Mouse (Mus musculus) heart, adult 18-20 months (tissue): ENCODE results near the gene B3gnt4. TPM values are rescaled to one million over a fixed set of nuclear protein-coding genes. Genes with fewer than 3 reads are reported as not detected.
"Not testable (repeated sequence)": the region's sequence is repeated elsewhere in the genome, so short reads cannot be mapped to it uniquely, and the experiment has no call there.

Experiments used
- DNase-seq, 2 experiments: peaks; one replicate each; pipeline ENCODE4 v3.0.0; 2021 to 2022; ENCODE audit warnings: mixed read lengths in 1 of 2
- long read RNA-seq, 2 experiments: library from polyadenylated mRNA; stranded (forward); transcript quantifications; one replicate each; pipeline ENCODE4 v2.0.0; 2021
- total RNA-seq, 2 experiments: library from RNA; stranded (reverse); gene quantifications; 2 replicates each; pipeline ENCODE4 v1.2.3; 2021

The B3gnt4 gene
- not detected for total RNA-seq
- long read RNA-seq, experiment 1: 0 reads
- long read RNA-seq, experiment 2: 0 reads

- no peak for DNase-seq
Observed at GRCm38 (mm10) chr5:123510160-123510559, at the start of gene B3gnt4. Gene B3gnt4, plus strand, starts transcription at chr5:123510460.

GRCm38 (mm10) chr5:123461420-123461819 lies 48.8 kb upstream of the B3gnt4 start:
- no peak for DNase-seq

GRCm38 (mm10) chr5:123464638-123465037 lies 45.6 kb upstream of the B3gnt4 start:
- DNase-seq: no peak

GRCm38 (mm10) chr5:123470784-123471400 lies 39.4 kb upstream of the B3gnt4 start:
- DNase-seq: no peak

GRCm38 (mm10) chr5:123473817-123474216 lies 36.4 kb upstream of the B3gnt4 start:
- no peak for DNase-seq

GRCm38 (mm10) chr5:123487659-123488395 lies 22.4 kb upstream of the B3gnt4 start:
- no peak for DNase-seq

- DNase-seq: no peak
Observed at GRCm38 (mm10) chr5:123489112-123489785, 21.0 kb upstream of the B3gnt4 start, which contains the start of the genes Lrrc43 and Il31. Gene Lrrc43, plus strand, starts transcription at chr5:123489305. Gene Il31, minus strand, starts transcription at chr5:123489489.

- DNase-seq: peak; percentile 57 to 80
Observed at GRCm38 (mm10) chr5:123489935-123490334, 20.3 kb upstream of the B3gnt4 start.

- DNase-seq: peak; percentile 26 to 30
Observed at GRCm38 (mm10) chr5:123499717-123500116, 10.5 kb upstream of the B3gnt4 start.

- no peak for DNase-seq
Observed at GRCm38 (mm10) chr5:123501973-123502372, 8.3 kb upstream of the B3gnt4 start.

GRCm38 (mm10) chr5:123507936-123508723 lies 2.1 kb upstream of the B3gnt4 start:
- DNase-seq: peak; percentile 79 to 83

- DNase-seq: no peak
Observed at GRCm38 (mm10) chr5:123508921-123509320, 1.3 kb upstream of the B3gnt4 start.

- not testable (repeated sequence) for DNase-seq
Observed at GRCm38 (mm10) chr5:123511426-123511825, 1.2 kb downstream of the B3gnt4 start.

- DNase-seq: no peak
Observed at GRCm38 (mm10) chr5:123512102-123512501, 1.8 kb downstream of the B3gnt4 start.

GRCm38 (mm10) chr5:123514871-123515270 lies 4.6 kb downstream of the B3gnt4 start:
- no peak for DNase-seq

GRCm38 (mm10) chr5:123520666-123521065 lies 10.4 kb downstream of the B3gnt4 start:
- no peak for DNase-seq

- no peak for DNase-seq
Observed at GRCm38 (mm10) chr5:123521621-123522020, 11.4 kb downstream of the B3gnt4 start.

- no peak for DNase-seq
Observed at GRCm38 (mm10) chr5:123522166-123522565, 11.9 kb downstream of the B3gnt4 start.

GRCm38 (mm10) chr5:123523692-123524392 lies 13.6 kb downstream of the B3gnt4 start, which contains the start of gene Diablo:
Gene Diablo, minus strand, starts transcription at chr5:123524176.
- DNase-seq: peak; percentile 99

GRCm38 (mm10) chr5:123524393-123524750 lies 14.1 kb downstream of the B3gnt4 start:
- no peak for DNase-seq

- DNase-seq: no peak
Observed at GRCm38 (mm10) chr5:123525281-123525680, 15.0 kb downstream of the B3gnt4 start, which contains the start of gene Gm49027. Gene Gm49027, minus strand, starts transcription at chr5:123525488.
